Mouse (Mus musculus) MEL (cell line): ENCODE measurements at regions not wholly inside any gene's neighbourhood (a gene's known extent, or its start where the extent isn't known, plus 50 kb on each side); places are given as distances from the start of the nearest gene placed in this dataset.

Experiments
- DNase-seq: peaks from one replicate; pipeline ENCODE4 v3.0.0; 2011; ENCODE audit warnings: low read depth, low spot score
- H3K27ac ChIP-seq: 2 replicates; pipeline ENCODE4 v1.5.1; 2012; ENCODE audit warnings: low read depth, mild to moderate bottlenecking, control low read depth, low read length, moderate library complexity; ENCODE audit not compliant: control insufficient read depth
- H3K27me3 ChIP-seq, 2 experiments: fragments of 150-350 bp in 1 of 2; sonication (generic) in 1 of 2; 2 replicates each; pipeline ENCODE4 v1.6.1; 2012; ENCODE audit warnings: low read length in 2 of 2, mild to moderate bottlenecking in 2 of 2, improper control_type of control experiment in 1 of 2, moderate library complexity in 1 of 2; ENCODE audit not compliant: insufficient read depth in 2 of 2, control insufficient read depth in 1 of 2
- H3K36me3 ChIP-seq, 2 experiments: 2 replicates each; pipeline ENCODE4 v1.6.1; 2012 to 2014; ENCODE audit warnings: low read length in 2 of 2, improper control_type of control experiment in 1 of 2, inconsistent platforms in 1 of 2, mild to moderate bottlenecking in 1 of 2; ENCODE audit not compliant: insufficient read depth in 2 of 2, control insufficient read depth in 1 of 2
- H3K4me1 ChIP-seq, 2 experiments: fragments of 150-350 bp in 1 of 2; sonication (generic) in 1 of 2; 2 replicates each; pipeline ENCODE4 v1.6.1; 2012; ENCODE audit warnings: low read length in 2 of 2, improper control_type of control experiment in 1 of 2, mild to moderate bottlenecking in 1 of 2; ENCODE audit not compliant: insufficient read depth in 2 of 2, control insufficient read depth in 1 of 2
- H3K4me3 ChIP-seq, 2 experiments: fragments of 150-350 bp in 1 of 2; sonication (generic) in 1 of 2; 2 replicates each; pipeline ENCODE4 v1.5.1; 2012; ENCODE audit warnings: low read depth in 2 of 2, low read length in 2 of 2, mild to moderate bottlenecking in 2 of 2, moderate library complexity in 2 of 2, control low read depth in 1 of 2, improper control_type of control experiment in 1 of 2; ENCODE audit not compliant: control insufficient read depth in 1 of 2, insufficient read depth in 1 of 2
- H3K79me2 ChIP-seq: 2 replicates; pipeline ENCODE4 v1.6.1; 2012; ENCODE audit warnings: mild to moderate bottlenecking, low read length, moderate library complexity; ENCODE audit not compliant: control insufficient read depth, poor library complexity, insufficient read depth
- H3K9ac ChIP-seq: 2 replicates; pipeline ENCODE4 v1.6.1; 2012; ENCODE audit warnings: low read depth, mild to moderate bottlenecking, control low read depth, low read length, moderate library complexity; ENCODE audit not compliant: control insufficient read depth, poor library complexity, severe bottlenecking
- H3K9me3 ChIP-seq: fragments of 150-350 bp; sonication (generic); replicated peaks from 2 replicates; pipeline ENCODE4 v1.6.1; 2012; ENCODE audit warnings: mild to moderate bottlenecking, low read length, improper control_type of control experiment, moderate library complexity; ENCODE audit not compliant: insufficient read depth
- CHD1 ChIP-seq: IDR thresholded peaks from 2 replicates; pipeline ENCODE4 v1.6.1; 2012; ENCODE audit warnings: low read depth, mild to moderate bottlenecking, inconsistent platforms, low read length, improper control_type of control experiment
- CTCF ChIP-seq, 3 experiments: IDR thresholded peaks in 2 of 3; conservative IDR thresholded peaks in 1 of 3; 2 replicates each; pipeline ENCODE4 v1.5.1; 2011 to 2012; ENCODE audit warnings: low read length in 3 of 3, low read depth in 2 of 3, mild to moderate bottlenecking in 2 of 3, improper control_type of control experiment in 1 of 3, inconsistent platforms in 1 of 3, mixed read lengths in 1 of 3, moderate library complexity in 1 of 3; ENCODE audit not compliant: control insufficient read depth in 1 of 3, insufficient read depth in 1 of 3, poor library complexity in 1 of 3, severe bottlenecking in 1 of 3
- ELF1 ChIP-seq: IDR thresholded peaks from 2 replicates; pipeline ENCODE4 v1.6.1; 2014; ENCODE audit warnings: low read depth, mild to moderate bottlenecking, inconsistent platforms, low read length, improper control_type of control experiment, moderate library complexity
- EP300 ChIP-seq, 2 experiments: IDR thresholded peaks; 2 replicates each; pipeline ENCODE4 v1.6.1; 2011; ENCODE audit warnings: improper control_type of control experiment in 2 of 2, low read length in 2 of 2, low read depth in 1 of 2, mild to moderate bottlenecking in 1 of 2
- ETS1 ChIP-seq: IDR thresholded peaks from 2 replicates; pipeline ENCODE4 v1.6.1; 2012; ENCODE audit warnings: low read depth, mild to moderate bottlenecking, inconsistent platforms, low read length, improper control_type of control experiment, moderate library complexity
- GABPA ChIP-seq: IDR thresholded peaks from 2 replicates; pipeline ENCODE4 v1.6.1; 2012; ENCODE audit warnings: low read depth, mild to moderate bottlenecking, inconsistent platforms, low read length, improper control_type of control experiment, moderate library complexity
- HCFC1 ChIP-seq: IDR thresholded peaks from 2 replicates; pipeline ENCODE4 v1.6.1; 2012; ENCODE audit warnings: low read depth, mild to moderate bottlenecking, inconsistent platforms, low read length, improper control_type of control experiment, moderate library complexity
- KAT2A ChIP-seq: conservative IDR thresholded peaks from 2 replicates; pipeline ENCODE4 v1.6.1; 2012; ENCODE audit warnings: low read depth, low read length, improper control_type of control experiment, inconsistent platforms
- MAX ChIP-seq: IDR thresholded peaks from 2 replicates; pipeline ENCODE4 v1.6.1; 2011; ENCODE audit warnings: low read length, improper control_type of control experiment
- MYB ChIP-seq: IDR thresholded peaks from 2 replicates; pipeline ENCODE4 v1.6.1; 2011; ENCODE audit warnings: mild to moderate bottlenecking, low read depth, low read length, improper control_type of control experiment
- NELFE ChIP-seq: IDR thresholded peaks from 2 replicates; pipeline ENCODE4 v1.6.1; 2011; ENCODE audit warnings: low read depth, low read length, improper control_type of control experiment
- RAD21 ChIP-seq: IDR thresholded peaks from 2 replicates; pipeline ENCODE4 v1.6.1; 2011; ENCODE audit warnings: mild to moderate bottlenecking, low read depth, low read length, improper control_type of control experiment
- RCOR1 ChIP-seq: IDR thresholded peaks from 2 replicates; pipeline ENCODE4 v1.6.1; 2012; ENCODE audit warnings: low read depth, mild to moderate bottlenecking, inconsistent platforms, low read length, improper control_type of control experiment
- SIN3A ChIP-seq: IDR thresholded peaks from 2 replicates; pipeline ENCODE4 v1.6.1; 2012; ENCODE audit warnings: low read length, improper control_type of control experiment, inconsistent platforms
- TAL1 ChIP-seq: IDR thresholded peaks from 2 replicates; pipeline ENCODE4 v1.6.1; 2012; ENCODE audit warnings: mild to moderate bottlenecking, inconsistent platforms, low read length, moderate library complexity, mixed read lengths
- TBP ChIP-seq: IDR thresholded peaks from 2 replicates; pipeline ENCODE4 v1.8.0; 2011; ENCODE audit warnings: low read depth, low read length, improper control_type of control experiment
- USF1 ChIP-seq: IDR thresholded peaks from 2 replicates; pipeline ENCODE4 v1.6.1; 2014; ENCODE audit warnings: low read depth, mild to moderate bottlenecking, inconsistent platforms, low read length, improper control_type of control experiment, moderate library complexity
- USF2 ChIP-seq, 2 experiments: IDR thresholded peaks; 2 replicates each; pipeline ENCODE4 v1.6.1; 2011 to 2012; ENCODE audit warnings: improper control_type of control experiment in 2 of 2, low read length in 2 of 2, borderline replicate concordance in 1 of 2, inconsistent platforms in 1 of 2, low read depth in 1 of 2, mild to moderate bottlenecking in 1 of 2; ENCODE audit not compliant: insufficient read depth in 1 of 2
- ZKSCAN1 ChIP-seq: IDR thresholded peaks from 2 replicates; pipeline ENCODE4 v1.6.1; 2012; ENCODE audit warnings: low read depth, mild to moderate bottlenecking, inconsistent platforms, low read length, improper control_type of control experiment, moderate library complexity

DNA sequence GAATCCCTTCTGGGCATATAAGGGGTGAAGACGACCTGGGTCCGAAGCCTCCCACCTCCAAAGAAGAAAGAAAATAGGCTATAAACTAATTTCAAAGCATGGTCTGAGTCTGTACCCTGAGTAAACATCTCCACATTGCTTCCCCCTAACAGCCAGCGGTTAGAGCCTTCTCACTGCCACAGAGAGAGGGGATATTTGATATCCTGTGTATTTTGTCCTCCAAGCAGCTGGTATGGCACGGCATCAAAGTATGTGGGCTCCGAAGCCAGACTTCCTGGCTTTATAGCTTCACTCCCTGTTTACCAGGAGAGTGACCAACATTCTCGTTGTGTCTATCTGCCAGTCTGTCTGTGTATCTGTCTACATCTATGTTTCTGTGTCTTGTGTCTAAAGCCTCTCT is 191.7 kb upstream of the Plxna2 start:
- H3K4me3 ChIP-seq = no peak overlapping the region
- H3K79me2 ChIP-seq = no peaks in the 10 kb centered on the region
- no peak overlapping the region for H3K9ac ChIP-seq
- H3K9me3 ChIP-seq = no peaks in the 10 kb centered on the region
- TF ChIP-seq USF2 (IDR thresholded peaks at IDR 0.05; ENCODE audit: borderline replicate concordance in 1 of 2, insufficient read depth in 1 of 2, low read depth in 1 of 2, low read length in 2 of 2) (no peak), EP300 (IDR thresholded peaks at IDR 0.05; ENCODE audit: low read depth in 1 of 2, low read length in 2 of 2) (no peak), GABPA (no peak), SIN3A (no peak), ELF1 (no peak), TAL1 (no peak), NELFE (no peak), RAD21 (no peak), KAT2A (no peak), ETS1 (no peak), CTCF (IDR thresholded peaks at IDR 0.05 in 2 of 3, conservative IDR thresholded peaks at IDR 0.05 in 1 of 3; ENCODE audit: control insufficient read depth in 1 of 3, insufficient read depth in 1 of 3, low read depth in 2 of 3, low read length in 3 of 3, poor library complexity in 1 of 3, severe bottlenecking in 1 of 3) (no peak), TBP (no peak), HCFC1 (no peak), RCOR1 (no peak), MYB (no peak), CHD1 (no peak), MAX (no peak), USF1 (no peak)
- no peaks in the 10 kb centered on the region for H3K4me1 ChIP-seq
- no peaks in the 10 kb centered on the region for H3K36me3 ChIP-seq
- H3K27ac ChIP-seq = no peak overlapping the region
- no peak for DNase-seq
- no peaks in the 10 kb centered on the region for H3K27me3 ChIP-seq

- no peak for DNase-seq
- Histone ChIP-seq H3K27me3 (no peaks in the 10 kb centered on the region), H3K9me3 (no peaks in the 10 kb centered on the region), H3K79me2 (no peaks in the 10 kb centered on the region), H3K4me3 (no peak overlapping the region), H3K36me3 (no peaks in the 10 kb centered on the region), H3K4me1 (no peaks in the 10 kb centered on the region), H3K27ac (no peak overlapping the region), H3K9ac (no peak overlapping the region)
- TF ChIP-seq ZKSCAN1 = no peak
These were observed 193.8 kb upstream of the Plxna2 start for GRCm38 (mm10) chr1:194424201-194424600.
